Mouse (Mus musculus): ENCODE measurements around the gene Amd1. TPM values are rescaled to one million over a fixed set of nuclear protein-coding genes. Genes with fewer than 3 reads are reported as not detected.

The Amd1 gene
- total RNA-seq, 4 experiments from 2014 or later, result 74.1 to 90.6 (median 79.2) TPM

DNA sequence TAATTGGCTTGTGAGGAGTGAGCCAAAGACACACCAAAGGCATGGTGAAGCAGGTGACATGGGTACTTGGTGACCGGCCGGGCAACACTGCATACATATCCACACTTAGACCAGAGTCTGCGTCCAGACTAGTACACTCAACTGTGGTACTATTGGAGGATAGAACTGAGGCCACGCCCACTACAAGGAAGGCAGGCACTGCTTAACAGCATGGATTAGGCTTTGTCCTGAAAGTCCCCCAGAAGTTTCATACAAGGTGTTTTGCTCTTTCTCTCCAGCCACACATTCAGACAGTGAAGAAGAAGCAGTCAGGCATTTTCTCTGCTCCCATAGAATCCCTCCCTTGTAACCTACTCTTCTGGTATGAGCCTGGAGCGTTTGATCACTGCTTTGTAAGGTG lies 45.3 kb downstream of the Amd1 start:
- DNase-seq (ENCODE audit: low spot score in 2 of 2), result peak in 1 of 2 experiments; percentile 34

DNA sequence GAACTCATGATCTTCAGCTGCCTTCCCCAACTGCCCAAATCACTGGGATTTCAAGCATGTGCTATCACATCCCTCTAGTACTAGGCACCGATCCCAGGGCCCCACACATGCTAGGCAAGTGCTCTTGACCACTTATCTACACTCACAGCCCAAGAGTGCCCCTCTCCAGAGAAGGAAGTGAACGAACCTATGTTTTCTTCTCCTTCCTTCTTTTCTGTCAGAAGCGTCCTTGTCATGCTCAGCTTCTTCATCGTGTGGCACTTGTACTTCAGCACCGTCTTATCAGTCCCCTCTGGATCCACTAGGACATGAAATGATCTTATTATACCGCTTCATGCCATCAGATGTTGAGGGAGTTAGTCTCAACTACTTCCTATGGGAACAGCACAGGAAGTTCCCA lies 51.0 kb downstream of the Amd1 start:
- no peak for DNase-seq (ENCODE audit: low spot score in 2 of 2)

DNA sequence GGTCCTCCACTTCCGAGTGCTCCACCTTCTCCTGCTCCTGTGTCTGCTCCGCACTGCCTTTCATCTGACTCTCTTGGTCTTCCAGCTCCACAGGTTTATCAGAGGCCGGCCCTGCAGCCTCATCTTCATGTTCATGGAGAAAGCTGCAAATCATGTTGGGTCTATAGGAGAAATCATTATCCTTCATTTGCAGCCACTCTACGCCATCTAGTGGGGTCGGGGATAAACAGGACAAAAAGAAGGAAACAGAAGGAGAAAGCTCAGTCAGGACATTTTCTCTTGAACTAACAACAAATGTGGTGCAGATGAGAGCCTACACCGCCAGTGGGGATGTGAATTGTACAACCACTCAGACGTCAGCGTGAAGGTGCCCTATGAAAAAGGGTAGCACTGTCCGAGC lies 52.4 kb downstream of the Amd1 start:
- DNase-seq (ENCODE audit: low spot score in 2 of 2), result no peak

DNA sequence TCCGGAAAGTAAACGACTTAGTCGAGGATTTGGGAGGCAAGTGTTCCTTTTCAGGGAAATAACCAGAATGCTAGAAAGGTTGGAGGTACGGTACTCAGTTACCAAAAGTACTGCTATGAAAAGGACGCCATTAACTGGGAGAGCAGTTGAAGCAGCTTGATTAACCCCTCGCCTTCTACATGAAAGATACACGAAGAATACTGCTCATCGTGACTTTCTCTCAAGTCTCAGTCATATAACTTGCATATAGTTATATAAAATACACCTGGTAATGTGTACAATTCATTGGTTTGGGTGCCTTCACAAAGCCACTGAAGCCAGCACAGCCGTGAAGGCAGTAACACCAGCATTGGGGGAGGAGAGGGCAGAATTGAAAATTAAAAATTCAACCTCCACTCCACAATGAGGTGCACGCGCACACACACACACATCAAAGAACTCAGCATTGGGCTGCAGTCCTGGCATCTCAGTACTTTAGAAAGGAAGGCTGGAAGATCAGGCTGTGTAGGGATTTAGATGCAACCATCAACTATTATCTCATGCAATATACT lies 54.7 kb downstream of the Amd1 start:
- peak in 1 of 2 experiments; percentile 5 for DNase-seq (ENCODE audit: low spot score in 2 of 2)

DNA sequence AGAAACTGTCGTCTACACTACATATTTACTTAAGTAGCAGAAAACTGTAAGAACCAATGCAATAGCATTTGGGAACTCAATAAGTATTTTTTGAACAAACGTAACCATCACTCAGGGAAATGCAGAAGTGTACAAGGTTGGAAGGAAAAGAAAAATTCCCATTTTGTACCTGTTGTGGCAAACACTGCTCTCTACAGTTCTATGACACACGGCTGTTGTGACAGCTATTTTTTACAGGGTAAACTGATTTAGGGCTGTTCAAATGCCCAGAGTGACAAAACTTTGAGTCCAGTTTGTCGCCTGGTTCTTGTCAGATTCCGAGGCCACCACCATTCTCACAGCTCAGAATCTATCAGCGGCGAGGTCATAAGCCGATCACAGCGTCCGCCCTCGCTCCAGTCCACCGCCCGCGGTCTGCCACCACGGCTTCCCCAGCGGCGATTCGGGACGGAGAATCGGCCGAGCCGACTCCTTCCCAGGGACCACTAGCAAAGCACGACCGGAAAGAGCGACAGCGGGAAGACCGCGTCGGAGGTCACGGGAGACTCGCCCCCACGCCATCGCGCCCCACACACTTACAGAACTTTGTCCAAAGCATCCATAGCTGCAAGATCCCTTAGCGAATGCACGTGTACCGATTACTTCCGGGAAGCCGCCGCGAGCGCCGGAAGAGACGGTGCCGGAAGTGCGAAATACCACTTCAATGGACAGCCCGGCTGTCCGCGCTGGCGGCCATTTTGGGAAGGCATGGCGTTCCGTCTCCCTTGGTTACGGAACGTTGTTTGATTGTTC lies 55.4 kb downstream of the Amd1 start, which contains the start of gene Rpf2:
Gene Rpf2, minus strand, starts transcription at position 663 of the 792 bp plus-strand sequence.
- peak; percentile 62 to 75 for DNase-seq (ENCODE audit: low spot score in 2 of 2)

DNA sequence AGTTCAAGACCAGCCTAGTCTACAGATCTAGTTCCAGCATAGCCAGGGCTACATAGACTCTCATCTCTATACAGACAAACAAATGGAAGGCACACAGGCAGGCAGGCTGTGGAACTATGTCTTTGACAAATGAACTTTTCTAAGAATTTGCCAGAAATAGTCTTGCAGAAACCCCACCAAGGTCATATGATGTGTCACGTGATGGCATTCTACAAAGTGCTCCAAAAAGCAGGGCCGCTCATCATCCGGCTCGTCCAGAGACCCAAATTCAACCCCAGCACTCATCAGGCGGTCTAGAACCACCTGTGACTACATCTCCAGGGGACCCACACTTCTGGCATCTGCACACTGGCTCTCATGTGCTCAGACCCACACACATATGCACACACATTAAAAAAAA lies 64.2 kb downstream of the Amd1 start:
- DNase-seq (ENCODE audit: low spot score in 2 of 2), result no peak

Other genes with a start within 250 kb of the Amd1 start
- gene Slc16a10, start 159.9 kb downstream of the Amd1 start, total RNA-seq (2022), result 1 to 10 TPM; 2.9 to 4.5 (median 3.6) TPM
- gene Rpf2, start 55.1 kb downstream of the Amd1 start, total RNA-seq (2022), result 10 to 100 TPM; 15.9 to 22.5 (median 17.5) TPM
- gene Gtf3c6, start 44.1 kb downstream of the Amd1 start, total RNA-seq (2022), result 10 to 100 TPM; 21.8 to 25.9 (median 22.8) TPM
- gene Cdk19, start 37.4 kb upstream of the Amd1 start, total RNA-seq (2022), result 10 to 100 TPM; 46.8 to 57.5 (median 52.8) TPM

All from left cerebral cortex, adult 8-10 months (tissue).